Mouse (Mus musculus): ENCODE data around the gene Tapt1.

DNA sequence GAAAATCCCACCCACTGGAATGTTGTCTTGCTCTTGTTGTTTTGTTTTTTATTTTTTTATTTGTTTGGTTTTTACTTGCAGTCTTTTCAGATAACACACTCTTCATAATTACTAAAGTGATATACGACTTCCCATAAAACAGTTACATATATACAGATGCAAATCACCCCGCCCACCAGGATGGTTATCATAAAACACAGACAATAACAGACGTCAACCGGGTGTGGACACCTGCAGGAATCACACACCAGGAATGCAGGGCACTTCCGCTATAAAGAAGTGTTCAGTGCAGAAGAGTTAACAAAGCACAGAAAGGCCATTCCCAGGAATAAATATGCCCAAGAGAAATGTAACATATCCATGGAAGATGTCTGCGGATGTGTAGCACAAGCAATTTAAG lies 68.7 kb downstream of the Tapt1 start:
- TF ChIP-seq CTCF (IDR thresholded peaks at IDR 0.05; ENCODE audit: low read depth, low read length) (no peak), TAL1 (conservative IDR thresholded peaks at IDR 0.05; ENCODE audit: low read depth, low read length) (no peak), GATA1 (IDR thresholded peaks at IDR 0.05; ENCODE audit: borderline replicate concordance, low read length) (no peak)

Measured in G1E (cell line).